Mouse (Mus musculus) ZHBTc4 (cell line): ENCODE results near the gene Sox15.
A peak's percentile ranks its signal among the peaks of the same experiment; 100 is the strongest.

Experiments
- DNase-seq: peaks from one replicate; pipeline ENCODE4 v3.0.0-alpha.2; 2011; ENCODE audit warnings: low read depth, low spot score

Sox15 gene

DNA sequence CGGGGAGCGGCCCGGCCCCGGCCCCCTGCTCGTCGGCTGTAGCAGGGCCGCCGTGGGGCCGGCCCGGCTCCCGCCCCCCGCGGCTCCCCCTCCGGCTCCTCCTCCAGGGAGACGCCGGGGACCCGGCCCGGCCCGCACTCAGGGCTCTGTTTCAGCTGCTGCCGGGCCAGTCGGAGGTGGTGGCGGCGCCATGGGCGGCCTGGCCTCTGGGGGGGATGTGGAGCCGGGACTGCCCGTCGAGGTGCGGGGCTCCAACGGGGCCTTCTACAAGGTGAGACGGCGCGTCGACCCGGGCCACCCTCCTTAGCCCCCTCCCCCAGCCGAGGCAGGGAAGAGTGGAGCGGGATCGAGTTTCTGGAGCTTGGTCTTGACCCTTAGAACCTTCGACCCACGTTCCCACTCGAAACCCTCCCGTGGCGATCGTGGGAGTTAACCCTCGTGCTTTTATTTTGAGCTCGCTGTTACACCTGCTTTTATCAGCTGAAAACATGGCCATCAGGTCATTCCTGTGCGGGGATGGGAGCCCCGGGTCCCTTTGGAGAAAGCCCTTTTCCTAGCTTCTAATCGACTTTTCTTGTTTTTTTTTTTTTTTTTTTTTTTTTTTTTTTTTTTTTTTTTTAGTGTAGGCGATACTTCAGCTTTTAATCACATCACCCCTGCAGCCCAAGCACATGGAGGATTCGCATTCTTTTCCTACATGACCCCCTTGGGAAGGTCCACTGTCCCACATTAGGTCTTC is 21.8 kb upstream of the Sox15 start:
- peak; percentile 79 for DNase-seq

- DNase-seq: no peak
These were observed 19.6 kb upstream of the Sox15 start for GRCm38 (mm10) chr11:69635471-69635870.

- DNase-seq: no peak
These were observed 9.3 kb upstream of the Sox15 start for GRCm38 (mm10) chr11:69645860-69646259.

DNA sequence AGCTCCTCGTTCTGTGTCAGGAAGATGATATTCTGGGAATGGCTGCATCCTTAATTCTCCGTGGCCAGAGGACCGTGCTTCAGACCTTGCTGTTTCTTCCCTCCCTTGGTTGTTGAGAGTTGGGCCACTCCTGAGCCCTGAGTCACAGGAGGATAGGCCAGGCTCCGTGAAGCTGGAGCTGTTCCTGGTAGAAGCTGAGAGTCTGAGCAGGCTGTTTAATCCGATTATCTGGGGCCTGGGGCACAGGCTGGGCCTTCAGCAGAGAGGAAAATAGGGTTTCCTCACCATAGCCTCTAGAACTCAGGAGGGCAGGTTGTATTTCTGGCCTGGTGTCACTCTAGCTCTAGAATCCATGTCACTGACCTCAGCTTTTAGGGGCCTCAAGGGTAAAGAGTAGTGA is 1.7 kb upstream of the Sox15 start:
- DNase-seq: no peak

- peak; percentile 88 for DNase-seq
These were observed 354 bp upstream of the Sox15 start for GRCm38 (mm10) chr11:69654760-69655159.

GRCm38 (mm10) chr11:69656065-69656455 is 946 bp downstream of the Sox15 start:
- DNase-seq: no peak

- DNase-seq: peak; percentile 80
These were observed 1.7 kb downstream of the Sox15 start for GRCm38 (mm10) chr11:69656617-69657461.

- no peak for DNase-seq
These were observed 2.4 kb downstream of the Sox15 start for GRCm38 (mm10) chr11:69657462-69657881.

DNA sequence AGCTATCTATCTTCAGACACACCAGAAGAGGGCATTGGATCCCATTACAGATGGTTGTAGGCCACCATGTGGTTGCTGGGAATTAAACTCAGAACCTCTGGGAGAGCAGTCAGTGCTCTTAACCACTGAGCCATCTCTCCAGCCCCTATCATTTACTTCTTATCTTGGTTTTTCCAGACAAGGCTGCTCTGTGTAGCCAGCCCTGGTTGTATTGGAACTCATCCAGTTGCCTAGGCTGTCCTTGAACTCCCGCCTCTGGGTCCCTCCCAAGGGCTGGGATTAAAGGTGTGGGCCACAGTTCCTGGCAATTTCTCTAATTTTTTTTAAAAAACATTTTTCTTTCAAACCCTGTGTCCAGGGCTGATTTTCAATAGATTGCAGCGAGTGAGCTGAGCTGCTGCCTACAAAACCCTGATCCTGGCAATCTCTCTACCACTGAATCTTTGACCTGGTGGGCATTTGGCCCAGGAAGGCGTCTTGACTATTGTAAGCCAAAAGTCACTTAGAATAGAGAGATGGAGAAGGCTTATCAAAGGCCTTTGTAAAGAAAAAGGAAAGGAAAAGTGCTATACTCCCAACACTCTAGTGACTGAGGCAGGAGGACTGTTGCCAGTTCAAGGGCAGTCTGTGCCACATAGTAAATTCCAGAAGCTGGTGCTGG is 6.2 kb downstream of the Sox15 start:
- DNase-seq: no peak

DNA sequence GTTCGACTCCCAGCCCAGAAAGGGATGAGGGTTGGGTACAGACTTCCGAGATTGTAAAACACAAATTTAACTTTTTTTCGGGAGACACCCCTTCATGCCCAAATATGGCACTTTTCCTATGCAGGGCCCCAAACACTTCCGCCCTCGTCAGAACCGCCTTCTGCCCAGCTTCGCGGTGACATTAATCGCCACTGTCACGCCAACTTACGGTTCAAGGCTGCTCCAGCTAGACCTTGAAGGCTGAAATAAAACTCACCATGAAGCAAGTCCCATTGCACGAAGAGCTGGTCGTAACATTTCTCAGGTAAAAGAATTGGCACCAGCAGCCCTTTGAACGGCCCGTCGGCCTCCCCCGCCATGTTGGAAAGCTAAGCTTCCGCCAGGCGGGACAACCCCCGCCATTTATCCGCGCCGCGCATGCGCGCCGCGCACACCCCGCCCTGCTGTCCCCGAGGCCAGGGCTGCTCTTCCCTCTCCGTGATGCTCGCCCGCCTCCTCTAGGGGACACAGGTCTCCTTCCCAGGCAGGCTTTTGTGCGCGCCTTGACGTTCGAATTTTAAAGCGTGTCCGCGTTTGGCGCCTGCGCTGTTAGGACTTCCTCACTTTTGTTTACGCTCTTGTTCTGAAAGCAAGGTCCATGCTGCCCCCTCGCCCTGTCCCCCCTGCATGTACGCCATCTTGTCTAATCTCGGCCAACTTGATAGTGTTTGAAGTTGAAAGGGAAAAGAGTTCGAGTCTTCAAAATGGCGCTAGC is 7.3 kb downstream of the Sox15 start, which contains the start of gene Mpdu1:
Mpdu1 (minus strand) TSS at position 430 of the 754 bp plus-strand sequence.
- peak; percentile 98 for DNase-seq

GRCm38 (mm10) chr11:69662967-69663671 is 8.0 kb downstream of the Sox15 start:
- no peak for DNase-seq

DNA sequence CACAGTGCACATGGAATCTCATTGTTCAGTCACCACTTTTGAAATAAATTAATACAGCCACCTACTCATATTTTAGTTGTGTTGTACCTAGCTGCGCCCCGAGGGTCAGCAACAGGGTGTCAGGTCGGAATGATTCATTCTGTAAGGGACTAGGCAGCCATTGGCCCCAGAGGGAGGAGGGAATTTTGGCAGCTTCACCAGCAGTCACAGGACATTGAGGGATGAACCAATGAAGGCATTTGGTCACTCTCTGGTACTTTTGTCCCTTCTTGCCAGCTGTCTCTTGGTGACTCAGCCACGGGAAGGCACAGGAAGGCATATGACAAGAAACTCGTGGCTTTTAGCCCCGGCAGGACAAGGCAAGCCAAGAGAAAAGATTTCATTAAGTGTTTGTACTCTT is 8.7 kb downstream of the Sox15 start:
- no peak for DNase-seq

DNA sequence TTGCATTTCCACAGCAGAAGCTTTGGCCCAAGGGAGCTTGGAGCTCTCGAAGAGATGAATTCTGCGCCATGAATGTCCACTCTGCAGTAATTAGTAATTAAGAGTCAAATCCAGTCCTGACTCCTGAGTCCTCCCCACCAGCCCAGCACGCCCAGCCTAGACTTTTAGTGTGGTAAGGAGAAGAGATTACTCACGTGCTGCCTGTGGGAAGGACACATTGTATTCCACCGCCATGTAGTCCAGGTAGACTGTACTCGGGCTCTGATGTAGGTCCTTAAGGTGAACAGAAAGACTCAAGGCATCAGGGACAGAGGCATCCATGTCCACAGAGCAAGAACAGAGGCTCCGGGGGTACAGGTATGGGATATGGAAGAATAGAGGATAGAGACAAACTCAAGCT is 9.7 kb downstream of the Sox15 start:
- no peak for DNase-seq

- no peak for DNase-seq
These were observed 10.4 kb downstream of the Sox15 start for GRCm38 (mm10) chr11:69665457-69665960.

GRCm38 (mm10) chr11:69665961-69666664 is 11.0 kb downstream of the Sox15 start, which contains the start of gene Cd68:
Cd68 (minus strand) TSS chr11:69666153.
- DNase-seq: peak; percentile 95

GRCm38 (mm10) chr11:69666665-69667005 is 11.5 kb downstream of the Sox15 start:
- DNase-seq: no peak

DNA sequence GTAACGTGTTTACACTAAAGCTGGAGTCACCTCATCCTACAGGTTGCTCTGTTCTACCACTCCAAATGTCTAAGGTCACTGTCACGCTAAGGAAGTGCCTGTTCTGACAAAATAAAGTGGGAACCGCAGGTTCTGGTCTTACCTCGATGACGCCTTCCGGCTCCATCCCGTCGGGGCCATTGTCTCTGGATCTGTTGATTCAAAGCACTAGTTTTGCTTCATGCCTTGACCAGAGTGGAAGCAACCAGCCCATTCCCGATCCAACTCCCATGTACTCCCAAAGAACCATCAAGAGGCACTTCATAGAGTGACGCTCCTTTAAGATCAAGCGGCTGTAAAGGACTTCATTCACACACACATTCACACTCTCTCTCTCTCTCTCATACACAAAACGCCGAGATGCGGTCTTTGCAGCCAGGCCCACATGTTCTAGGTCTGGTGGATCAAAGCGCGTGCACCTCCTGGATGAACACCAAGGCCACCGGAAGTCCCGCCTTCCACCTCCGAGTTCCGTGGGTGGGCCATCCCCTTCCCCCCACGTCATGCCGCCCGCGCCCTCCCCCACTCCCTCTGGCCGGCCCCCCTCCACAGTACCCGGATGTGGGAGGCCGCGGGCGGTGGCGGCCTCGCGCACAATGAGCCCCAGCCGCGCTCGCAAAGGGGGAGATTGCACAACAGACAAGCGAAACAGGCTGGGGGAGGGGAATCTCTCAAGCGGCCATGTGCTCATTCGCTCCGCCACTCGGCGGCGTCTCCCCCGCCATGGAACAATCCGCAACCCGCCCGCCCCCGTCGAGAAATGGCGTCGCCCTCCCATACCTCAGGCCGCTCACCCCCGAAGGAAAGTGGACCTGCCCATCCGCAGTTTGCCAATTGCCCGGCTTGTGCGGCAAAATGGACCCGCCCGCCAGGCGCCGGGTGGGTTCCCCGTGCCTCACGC is 15.9 kb downstream of the Sox15 start:
- DNase-seq: peak; percentile 97

- no peak for DNase-seq
These were observed 16.6 kb downstream of the Sox15 start for GRCm38 (mm10) chr11:69671726-69672124.

- peak; percentile 100 for DNase-seq
These were observed 17.1 kb downstream of the Sox15 start, which contains the start of gene Eif4a1 for GRCm38 (mm10) chr11:69672211-69672706. Eif4a1 (minus strand) TSS chr11:69672423.
